Mouse (Mus musculus) hindbrain, embryonic 10.5 days (tissue): ENCODE data around the gene Zfp526. TPM values are rescaled to one million over a fixed set of nuclear protein-coding genes. Genes with fewer than 3 reads are reported as not detected.
A peak's percentile ranks its signal among the peaks of the same experiment; 100 is the strongest.

Experiments used
- DNase-seq: peaks from one replicate; pipeline ENCODE4 v3.0.0-alpha.2; 2017; ENCODE audit warnings: low spot score
- H3K27ac ChIP-seq: fragments of 300-500 bp; sonication (generic); 2 replicates; pipeline ENCODE4 v1.5.1; 2016; ENCODE audit warnings: mild to moderate bottlenecking, moderate library complexity
- H3K27me3 ChIP-seq: fragments of 300-500 bp; sonication (generic); 2 replicates; pipeline ENCODE4 v1.6.1; 2016; ENCODE audit warnings: mild to moderate bottlenecking; ENCODE audit not compliant: poor library complexity, insufficient read depth, severe bottlenecking
- H3K36me3 ChIP-seq: fragments of 300-500 bp; sonication (generic); 2 replicates; pipeline ENCODE4 v1.6.1; 2016; ENCODE audit warnings: mild to moderate bottlenecking, moderate library complexity
- H3K4me1 ChIP-seq: fragments of 300-500 bp; sonication (generic); replicated peaks from 2 replicates; pipeline ENCODE4 v1.6.1; 2016; ENCODE audit warnings: mild to moderate bottlenecking
- H3K4me3 ChIP-seq: fragments of 300-500 bp; sonication (generic); 2 replicates; pipeline ENCODE4 v1.5.1; 2016; ENCODE audit warnings: mild to moderate bottlenecking, moderate library complexity
- H3K9me3 ChIP-seq: fragments of 300-500 bp; sonication (generic); 2 replicates; pipeline ENCODE4 v1.6.1; 2016; ENCODE audit warnings: mild to moderate bottlenecking, moderate library complexity
- WGBS: fragments of 180-500 bp; shearing (Covaris S2); methylation state at CpG from one replicate; pipeline ENCODE4 v1.1.7; 2016; 5-methylcytosine and 5-hydroxymethylcytosine counted together
- polyA plus RNA-seq: library from polyadenylated mRNA; unstranded; fragments of >200 nt; fragmentation: Nextera tagmentation; extraction: Ambion mirVana; gene quantifications from 2 replicates; pipeline ENCODE4 v1.2.1, GENCODE M21; 2016

Zfp526 gene
- polyA plus RNA-seq, 1 experiment from 2014 or later = 2.5 TPM

- peaks cover 31% of the 10 kb centered on the region for H3K36me3 ChIP-seq
- DNase-seq = no peak
- peaks cover 67% of the 10 kb centered on the region for H3K4me1 ChIP-seq
- no peaks in the 10 kb centered on the region for H3K9me3 ChIP-seq
- WGBS = 54% methylated on average over 9 of the region's 9 CpGs
- H3K27ac ChIP-seq = peak overlapping the region; percentile 70
- H3K4me3 ChIP-seq = no peak overlapping the region; the same call in 1 of the 2 replicates
- H3K27me3 ChIP-seq = no peaks in the 10 kb centered on the region
These were observed 54.5 kb downstream of the Zfp526 start for GRCm38 (mm10) chr7:25275555-25276298.

Other genes starting within 250 kb of the Zfp526 start
- 98.4 and 126 TPM in 2 replicates for gene Rabac1, start 248.7 kb upstream of the Zfp526 start, polyA plus RNA-seq
- 11.8 and 45.9 TPM in 2 replicates for gene Atp1a3, start 215.5 kb upstream of the Zfp526 start, polyA plus RNA-seq
- gene Grik5, start 149.1 kb upstream of the Zfp526 start, polyA plus RNA-seq = 5.5 and 7.9 TPM in 2 replicates
- gene Zfp574, start 148.9 kb upstream of the Zfp526 start, polyA plus RNA-seq = 44.4 and 45.9 TPM in 2 replicates
- 19.3 and 41.0 TPM in 2 replicates for gene Pou2f2, start 41.7 kb upstream of the Zfp526 start, polyA plus RNA-seq
- 10.2 and 11.2 TPM in 2 replicates for gene Dedd2, start 810 bp upstream of the Zfp526 start, polyA plus RNA-seq
- 11.6 and 12.5 TPM in 2 replicates for gene Gsk3a, start 16.4 kb downstream of the Zfp526 start, polyA plus RNA-seq
- gene Erf, start 29.3 kb downstream of the Zfp526 start, polyA plus RNA-seq = 8.0 and 8.6 TPM in 2 replicates
- 23.2 and 23.5 TPM in 2 replicates for gene Cic, start 46.3 kb downstream of the Zfp526 start, polyA plus RNA-seq
- gene Pafah1b3, start 76.6 kb downstream of the Zfp526 start, polyA plus RNA-seq = 271 and 384 TPM in 2 replicates
- 1.2 and 2.1 TPM in 2 replicates for gene Prr19, start 80.0 kb downstream of the Zfp526 start, polyA plus RNA-seq
- 2.5 and 9.1 TPM in 2 replicates for gene Tmem145, start 84.7 kb downstream of the Zfp526 start, polyA plus RNA-seq
- gene Megf8, start 95.7 kb downstream of the Zfp526 start, polyA plus RNA-seq = 16.5 and 18.2 TPM in 2 replicates
- gene Cnfn, start 148.3 kb downstream of the Zfp526 start, polyA plus RNA-seq = not detected in 2 replicates
- gene Lipe, start 177.3 kb downstream of the Zfp526 start, polyA plus RNA-seq = 6.0 and 8.6 TPM in 2 replicates
- gene Cxcl17, start 191.5 kb downstream of the Zfp526 start, polyA plus RNA-seq = 0.45 and 0.63 TPM in 2 replicates